Mouse (Mus musculus) ES-E14 (cell line): Measurements from ENCODE around the gene Gsg1. TPM values are rescaled to one million over a fixed set of nuclear protein-coding genes. Genes with fewer than 3 reads are reported as not detected.

Source experiments
- DNase-seq: peaks from one replicate; pipeline ENCODE4 v3.0.0-alpha.2; 2013; ENCODE audit warnings: low read depth, low spot score
- H3K27ac ChIP-seq: 2 replicates; pipeline ENCODE4 v1.5.1; 2012; ENCODE audit warnings: low read depth, mild to moderate bottlenecking, low read length, moderate library complexity, mixed read lengths; ENCODE audit not compliant: poor library complexity, insufficient read depth, severe bottlenecking
- H3K36me3 ChIP-seq: 2 replicates; pipeline ENCODE4 v1.6.1; 2012; ENCODE audit warnings: mild to moderate bottlenecking, low read length, moderate library complexity, mixed read lengths; ENCODE audit not compliant: control insufficient read depth, poor library complexity, insufficient read depth, severe bottlenecking
- H3K4me1 ChIP-seq, 2 experiments: fragments of 150-350 bp in 1 of 2; sonication (generic) in 1 of 2; 2 replicates each; pipeline ENCODE4 v1.6.1; 2012; ENCODE audit warnings: low read length in 2 of 2, mild to moderate bottlenecking in 1 of 2, mixed read lengths in 1 of 2; ENCODE audit not compliant: control insufficient read depth in 2 of 2, insufficient read depth in 2 of 2, poor library complexity in 1 of 2
- H3K4me3 ChIP-seq, 2 experiments: fragments of 150-350 bp in 1 of 2; sonication (generic) in 1 of 2; 2 replicates each; pipeline ENCODE4 v1.5.1; 2012; ENCODE audit warnings: low read length in 2 of 2, low read depth in 1 of 2, mild to moderate bottlenecking in 1 of 2, mixed read lengths in 1 of 2; ENCODE audit not compliant: insufficient read depth in 1 of 2, poor library complexity in 1 of 2, severe bottlenecking in 1 of 2
- H3K9ac ChIP-seq: 2 replicates; pipeline ENCODE4 v1.6.1; 2012; ENCODE audit warnings: low read depth, mild to moderate bottlenecking, low read length, mixed read lengths; ENCODE audit not compliant: poor library complexity, insufficient read depth, severe bottlenecking
- H3K9me3 ChIP-seq: fragments of 150-350 bp; sonication (generic); 2 replicates; pipeline ENCODE4 v1.6.1; 2012; ENCODE audit warnings: low read depth, mild to moderate bottlenecking, low read length; ENCODE audit not compliant: control insufficient read depth, insufficient read depth
- CHD2 ChIP-seq: IDR thresholded peaks from 2 replicates; pipeline ENCODE4 v1.6.1; 2014; ENCODE audit warnings: mild to moderate bottlenecking, low read depth, low read length, inconsistent platforms
- HCFC1 ChIP-seq: IDR thresholded peaks from 2 replicates; pipeline ENCODE4 v1.6.1; 2012; ENCODE audit warnings: low read length, inconsistent platforms, borderline replicate concordance; ENCODE audit not compliant: insufficient read depth
- MAFK ChIP-seq: IDR thresholded peaks from 2 replicates; pipeline ENCODE4 v1.6.1; 2014; ENCODE audit warnings: mild to moderate bottlenecking, low read depth, low read length, inconsistent platforms; ENCODE audit not compliant: insufficient read depth
- ZC3H11A ChIP-seq: IDR thresholded peaks from 2 replicates; pipeline ENCODE4 v1.6.1; 2012; ENCODE audit warnings: low read depth, mild to moderate bottlenecking, inconsistent platforms, low read length, borderline replicate concordance
- ZNF384 ChIP-seq: IDR thresholded peaks from 2 replicates; pipeline ENCODE4 v1.6.1; 2012; ENCODE audit warnings: low read depth, low read length, inconsistent platforms
- in situ Hi-C, 2 experiments: fragments of 600-800 bp; cut with MboI; formaldehyde crosslinking; loops; one replicate each; pipeline ENCODE4 v1.15.1; 2025; ENCODE audit warnings: low sequenced_read_pairs in 2 of 2, inconsistent platforms in 1 of 2; ENCODE audit not compliant: unreplicated experiment in 2 of 2
- total RNA-seq: library from RNA; depleted of rRNA; stranded (reverse); fragments of 300-350 nt; gene quantifications from 2 replicates; pipeline ENCODE4 v1.2.3, GENCODE M21; 2012; rRNA removed

Gene Gsg1
- total RNA-seq, 1 experiment, result 0.98 TPM

DNA sequence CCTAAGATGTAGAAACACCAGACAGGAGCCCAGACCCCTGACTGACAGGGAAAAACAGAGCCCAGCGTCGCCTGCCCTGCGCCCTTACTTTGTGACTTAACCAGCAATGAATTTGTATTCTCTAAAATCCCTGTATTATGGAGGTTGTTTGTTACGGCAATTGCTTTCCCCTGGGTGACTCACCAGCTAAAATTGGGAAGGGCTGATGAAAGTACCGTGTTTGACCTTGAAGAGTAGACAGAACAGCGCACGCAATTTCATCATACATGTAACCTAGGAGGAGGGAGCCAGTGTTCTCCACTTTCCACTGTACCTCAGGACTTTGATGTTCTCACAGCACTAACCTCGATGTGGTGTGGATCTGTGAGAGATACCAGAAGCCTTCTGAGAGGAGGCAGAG lies 61.2 kb downstream of the Gsg1 start:
- no peaks in the 10 kb centered on the region for H3K36me3 ChIP-seq
- no peak overlapping the region for H3K27ac ChIP-seq
- in situ Hi-C loops, result no loop called here
- no peak overlapping the region for H3K9ac ChIP-seq
- no peak overlapping the region for H3K4me3 ChIP-seq
- TF ChIP-seq ZC3H11A, result no peak
- no peak for TF ChIP-seq ZNF384
- TF ChIP-seq MAFK, result no peak
- no peak for TF ChIP-seq HCFC1
- TF ChIP-seq CHD2, result no peak
- no peak for DNase-seq
- H3K4me1 ChIP-seq, result peaks cover 8 to 15% of the 10 kb centered on the region in 2 experiments
- H3K9me3 ChIP-seq, result no peaks in the 10 kb centered on the region

DNA sequence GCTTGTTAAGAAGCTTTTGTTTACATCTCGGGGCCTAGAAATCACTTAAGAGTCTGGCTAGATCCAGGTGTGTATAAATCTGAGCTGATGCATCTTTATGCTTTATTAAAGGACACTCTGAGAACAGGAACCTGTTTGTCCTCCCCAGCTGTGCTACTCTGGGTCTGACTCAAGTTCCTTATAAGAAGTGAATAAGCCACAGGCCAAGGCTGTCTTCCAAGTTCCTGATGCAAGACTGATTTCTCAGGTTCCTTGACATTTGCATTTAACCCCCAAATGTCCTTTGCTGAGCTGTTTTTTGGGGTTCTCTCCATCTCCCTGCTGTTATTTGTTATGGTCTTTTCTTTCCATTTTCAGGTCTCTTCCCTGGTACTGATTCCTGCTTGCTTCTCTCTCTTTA lies 62.2 kb downstream of the Gsg1 start:
- Histone ChIP-seq H3K4me1 (peaks cover 8 to 13% of the 10 kb centered on the region in 2 experiments), H3K4me3 (no peak overlapping the region), H3K9ac (no peak overlapping the region), H3K36me3 (no peaks in the 10 kb centered on the region), H3K27ac (no peak overlapping the region), H3K9me3 (no peaks in the 10 kb centered on the region)
- DNase-seq, result no peak
- TF ChIP-seq HCFC1, result no peak
- TF ChIP-seq MAFK, result no peak
- TF ChIP-seq CHD2, result no peak
- no peak for TF ChIP-seq ZNF384
- TF ChIP-seq ZC3H11A, result no peak
- in situ Hi-C loops, result no loop called here

- Histone ChIP-seq H3K9ac (no peak overlapping the region), H3K27ac (no peak overlapping the region), H3K36me3 (no peaks in the 10 kb centered on the region), H3K4me3 (no peak overlapping the region), H3K4me1 (peaks cover 8 to 13% of the 10 kb centered on the region in 2 experiments), H3K9me3 (no peaks in the 10 kb centered on the region)
- no peak for TF ChIP-seq MAFK
- in situ Hi-C loops, result no loop called here
- DNase-seq, result no peak
Observed at GRCm38 (mm10) chr6:135190122-135190521, 64.0 kb downstream of the Gsg1 start.

DNA sequence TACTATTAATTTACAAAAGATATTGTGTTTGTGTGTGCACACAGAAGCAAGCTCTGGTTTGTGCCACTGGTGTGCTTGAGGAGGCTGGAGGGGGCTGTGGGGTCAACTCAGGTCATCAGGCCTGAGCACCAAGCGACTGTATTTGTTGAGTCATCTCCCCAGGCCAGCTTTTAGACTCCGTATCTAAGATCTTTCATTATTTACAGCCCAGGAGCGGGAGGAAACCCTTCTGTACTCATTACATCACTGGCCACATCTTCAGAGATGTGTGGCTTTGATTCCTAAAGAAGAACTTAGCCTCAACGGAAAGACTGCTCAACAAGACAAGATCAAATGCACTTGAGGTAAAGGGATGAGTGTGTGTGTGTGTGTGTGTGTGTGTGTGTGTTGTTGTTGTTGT lies 65.5 kb downstream of the Gsg1 start:
- no peak overlapping the region for H3K4me3 ChIP-seq
- no peak overlapping the region for H3K9ac ChIP-seq
- H3K36me3 ChIP-seq, result no peaks in the 10 kb centered on the region
- H3K9me3 ChIP-seq, result no peaks in the 10 kb centered on the region
- H3K27ac ChIP-seq, result no peak overlapping the region
- DNase-seq, result no peak
- in situ Hi-C loops, result no loop called here
- peaks cover 4 to 8% of the 10 kb centered on the region in 2 experiments for H3K4me1 ChIP-seq
- no peak for TF ChIP-seq HCFC1
- TF ChIP-seq ZC3H11A, result no peak
- no peak for TF ChIP-seq MAFK
- TF ChIP-seq ZNF384, result no peak
- no peak for TF ChIP-seq CHD2

Other genes starting within 250 kb of the Gsg1 start
- 72.4 and 75.1 TPM in 2 replicates for gene Ddx47, start 242.7 kb downstream of the Gsg1 start, total RNA-seq
- gene Gprc5a, start 188.7 kb downstream of the Gsg1 start, total RNA-seq, result 7.8 and 10.6 TPM in 2 replicates
- not detected in 2 replicates for gene Gprc5d, start 136.1 kb downstream of the Gsg1 start, total RNA-seq
- 7.5 and 13.8 TPM in 2 replicates for gene Fam234b, start 56.4 kb downstream of the Gsg1 start, total RNA-seq
- gene Hebp1, start 56.3 kb downstream of the Gsg1 start, total RNA-seq, result 17.0 and 22.4 TPM in 2 replicates
- gene Pbp2, start 56.1 kb upstream of the Gsg1 start, total RNA-seq, result 0.31 TPM in 1 of 2 replicates, not detected in the other
- gene Emp1, start 108.2 kb upstream of the Gsg1 start, total RNA-seq, result 49.3 and 61.3 TPM in 2 replicates